Mouse (Mus musculus): ENCODE data around the gene Zgrf1. TPM values are rescaled to one million over a fixed set of nuclear protein-coding genes. Genes with fewer than 3 reads are reported as not detected.

The Zgrf1 gene
- polyA plus RNA-seq (2021; fragmentation: Nextera tagmentation), result 0.38 and 0.51 TPM in 2 replicates
- long read RNA-seq, experiment 1, partial matches to known transcripts, result 2 of 4 reads
- long read RNA-seq, experiment 1, other reads (novel, unspliced or antisense), result 2 of 4 reads
- long read RNA-seq, experiment 2, partial matches to known transcripts, result 0 of 1 reads
- long read RNA-seq, experiment 2, other reads (novel, unspliced or antisense), result 1 of 1 reads

GRCm38 (mm10) chr3:127552973-127553719 lies at the start of gene Zgrf1, which contains the start of gene Larp7:
Zgrf1 (plus strand) TSS chr3:127553489.
Larp7 (minus strand) TSS chr3:127553349.

GRCm38 (mm10) chr3:127633080-127634032 lies 80.1 kb downstream of the Zgrf1 start, which contains the start of gene Neurog2:
Neurog2 (plus strand) TSS chr3:127633135.

Other genes starting within 250 kb of the Zgrf1 start
- gene Ank2, start 54.1 kb upstream of the Zgrf1 start, polyA plus RNA-seq (2021; fragmentation: Nextera tagmentation), result 133 and 141 TPM in 2 replicates
- gene Larp7, start 140 bp upstream of the Zgrf1 start, polyA plus RNA-seq (2021; fragmentation: Nextera tagmentation), result 14.9 and 16.0 TPM in 2 replicates
- gene Neurog2, start 79.6 kb downstream of the Zgrf1 start, polyA plus RNA-seq (2021; fragmentation: Nextera tagmentation), result 0.20 and 0.50 TPM in 2 replicates
- 0.33 and 0.51 TPM in 2 replicates for gene Alpk1, start 227.0 kb downstream of the Zgrf1 start, polyA plus RNA-seq (2021; fragmentation: Nextera tagmentation)
- 8.5 and 8.8 TPM in 2 replicates for gene Tifa, start 236.3 kb downstream of the Zgrf1 start, polyA plus RNA-seq (2021; fragmentation: Nextera tagmentation)

Measured in left cerebral cortex, adult 6 months (tissue).